Mouse (Mus musculus) forebrain, embryonic 14.5 days (tissue): ENCODE data around the gene Kcnc3. TPM values are rescaled to one million over a fixed set of nuclear protein-coding genes. Genes with fewer than 3 reads are reported as not detected.
A peak's percentile ranks its signal among the peaks of the same experiment; 100 is the strongest.

Experiments
- ATAC-seq: fragments of 200-750 bp; cut with Nextera tagmentation; 2 replicates; pipeline ENCODE4 v1.8.0; 2017; ENCODE audit warnings: mild to moderate bottlenecking, moderate library complexity
- DNase-seq: peaks from one replicate; pipeline ENCODE4 v3.0.0-alpha.2; 2015; ENCODE audit warnings: low spot score
- H3K27ac ChIP-seq: fragments of 300-500 bp; sonication (generic); 2 replicates; pipeline ENCODE4 v1.5.1; 2014; ENCODE audit warnings: low read depth, mild to moderate bottlenecking, control low read depth, low read length, moderate library complexity
- H3K27me3 ChIP-seq: fragments of 300-500 bp; sonication (generic); replicated peaks from 2 replicates; pipeline ENCODE4 v1.6.1; 2014; ENCODE audit warnings: low read length, control low read depth, mixed read lengths; ENCODE audit not compliant: control insufficient read depth, insufficient read depth
- H3K36me3 ChIP-seq: fragments of 300-500 bp; sonication (generic); 2 replicates; pipeline ENCODE4 v1.6.1; 2014; ENCODE audit warnings: low read length, control low read depth; ENCODE audit not compliant: control insufficient read depth, insufficient read depth
- H3K4me1 ChIP-seq: fragments of 300-500 bp; sonication (generic); 2 replicates; pipeline ENCODE4 v1.6.1; 2014; ENCODE audit warnings: antibody characterized with exemption, low read length, control low read depth; ENCODE audit not compliant: control insufficient read depth, insufficient read depth
- H3K4me2 ChIP-seq: fragments of 300-500 bp; sonication (generic); 2 replicates; pipeline ENCODE4 v1.6.1; 2014; ENCODE audit warnings: mild to moderate bottlenecking, control low read depth, low read length
- H3K4me3 ChIP-seq: fragments of 300-500 bp; sonication (generic); 2 replicates; pipeline ENCODE4 v1.5.1; 2014; ENCODE audit warnings: low read depth, low read length, control low read depth
- H3K9ac ChIP-seq: fragments of 300-500 bp; sonication (generic); 2 replicates; pipeline ENCODE4 v1.6.1; 2014; ENCODE audit warnings: mild to moderate bottlenecking, low read length, control low read depth, moderate library complexity
- H3K9me3 ChIP-seq: fragments of 300-500 bp; sonication (generic); replicated peaks from 2 replicates; pipeline ENCODE4 v1.6.1; 2016; ENCODE audit warnings: low read length, control low read depth, mixed read lengths; ENCODE audit not compliant: control insufficient read depth
- WGBS: fragments of 180-500 bp; shearing (Covaris S2); extraction: QIAGEN DNeasy Blood & Tissue Kit; methylation state at CpG from one replicate; pipeline ENCODE4 v1.1.7; 2014; 5-methylcytosine and 5-hydroxymethylcytosine counted together
- polyA plus RNA-seq: library from polyadenylated mRNA; unstranded; fragments of >200 nt; fragmentation: Nextera tagmentation; extraction: Ambion mirVana; gene quantifications from 2 replicates; pipeline ENCODE4 v1.2.1, GENCODE M21; 2014

The Kcnc3 gene
- polyA plus RNA-seq, 1 experiment from 2014 or later: 2.1 TPM

GRCm38 (mm10) chr7:44588338-44588737, 2.1 kb upstream of the Kcnc3 start:
- Histone ChIP-seq H3K4me3 (peak overlapping the region; percentile 58), H3K9me3 (no peaks in the 10 kb centered on the region), H3K4me1 (peaks cover 26% of the 10 kb centered on the region), H3K36me3 (no peaks in the 10 kb centered on the region), H3K27me3 (peaks cover 37% of the 10 kb centered on the region), H3K9ac (peak overlapping the region; percentile 52), H3K27ac (no peak overlapping the region), H3K4me2 (peak overlapping the region; percentile 98)
- 8% methylated on average over 12 of the region's 12 CpGs for WGBS
- DNase-seq (no peak), ATAC-seq (no peak)

- Histone ChIP-seq H3K9me3 (no peaks in the 10 kb centered on the region), H3K36me3 (no peaks in the 10 kb centered on the region), H3K4me3 (peak overlapping the region; percentile 58), H3K4me2 (peak overlapping the region; percentile 98), H3K27ac (no peak overlapping the region), H3K27me3 (peaks cover 38% of the 10 kb centered on the region), H3K4me1 (peaks cover 33% of the 10 kb centered on the region), H3K9ac (peak overlapping the region; percentile 52)
- under 1% methylated on average over 32 of the region's 33 CpGs for WGBS
- peak; percentile 84 for DNase-seq
- peak; percentile 19 for ATAC-seq
Observed at GRCm38 (mm10) chr7:44589149-44589548, 1.3 kb upstream of the Kcnc3 start.

- Histone ChIP-seq H3K27ac (no peak overlapping the region), H3K4me2 (peak overlapping the region; percentile 98), H3K4me3 (peak overlapping the region; percentile 58), H3K27me3 (peaks cover 38% of the 10 kb centered on the region), H3K4me1 (peaks cover 37% of the 10 kb centered on the region), H3K36me3 (no peaks in the 10 kb centered on the region), H3K9me3 (no peaks in the 10 kb centered on the region), H3K9ac (no peak overlapping the region)
- 3% methylated on average over 13 of the region's 13 CpGs for WGBS
- DNase-seq (peak; percentile 41), ATAC-seq (no peak)
Observed at GRCm38 (mm10) chr7:44589946-44590345, 518 bp upstream of the Kcnc3 start.

GRCm38 (mm10) chr7:44591348-44592116, 1.1 kb downstream of the Kcnc3 start:
- Histone ChIP-seq H3K4me1 (peaks cover 37% of the 10 kb centered on the region), H3K4me3 (peak overlapping the region; percentile 58), H3K9ac (peak overlapping the region; percentile 73), H3K36me3 (no peaks in the 10 kb centered on the region), H3K27me3 (peaks cover 31% of the 10 kb centered on the region), H3K27ac (no peak overlapping the region), H3K4me2 (peak overlapping the region; percentile 98), H3K9me3 (no peaks in the 10 kb centered on the region)
- under 1% methylated on average over 50 of the region's 60 CpGs for WGBS
- DNase-seq: no peak
- ATAC-seq: no peak

GRCm38 (mm10) chr7:44593051-44593450, 2.6 kb downstream of the Kcnc3 start:
- peaks cover 36% of the 10 kb centered on the region for H3K4me1 ChIP-seq
- peak overlapping the region; percentile 60 for H3K4me2 ChIP-seq
- H3K9me3 ChIP-seq: no peaks in the 10 kb centered on the region
- H3K9ac ChIP-seq: no peak overlapping the region
- DNase-seq (no peak), ATAC-seq (no peak)
- H3K27me3 ChIP-seq: peaks cover 26% of the 10 kb centered on the region
- no peak overlapping the region for H3K4me3 ChIP-seq
- H3K27ac ChIP-seq: no peak overlapping the region
- H3K36me3 ChIP-seq: no peaks in the 10 kb centered on the region
- WGBS: 3% methylated on average over 15 of the region's 15 CpGs

GRCm38 (mm10) chr7:44593775-44594174, 3.3 kb downstream of the Kcnc3 start:
- Histone ChIP-seq H3K36me3 (no peaks in the 10 kb centered on the region), H3K9me3 (no peaks in the 10 kb centered on the region), H3K9ac (peak overlapping the region; percentile 60), H3K27ac (peak overlapping the region; percentile 61; the same call in 1 of the 2 replicates), H3K4me3 (peak overlapping the region; percentile 35), H3K4me1 (peaks cover 30% of the 10 kb centered on the region), H3K27me3 (peaks cover 22% of the 10 kb centered on the region), H3K4me2 (peak overlapping the region; percentile 60)
- peak; percentile 93 for DNase-seq
- WGBS: 1% methylated on average over 13 of the region's 22 CpGs
- ATAC-seq: peak; percentile 45

GRCm38 (mm10) chr7:44594291-44594690, 3.8 kb downstream of the Kcnc3 start:
- no peaks in the 10 kb centered on the region for H3K9me3 ChIP-seq
- peaks cover 22% of the 10 kb centered on the region for H3K27me3 ChIP-seq
- peaks cover 30% of the 10 kb centered on the region for H3K4me1 ChIP-seq
- DNase-seq (peak; percentile 67), ATAC-seq (no peak; the same call in 1 of the 2 replicates)
- peak overlapping the region; percentile 35 for H3K4me3 ChIP-seq
- peak overlapping the region; percentile 61 for H3K27ac ChIP-seq
- H3K4me2 ChIP-seq: peak overlapping the region; percentile 60
- 32% methylated on average over 6 of the region's 6 CpGs for WGBS
- H3K36me3 ChIP-seq: no peaks in the 10 kb centered on the region
- H3K9ac ChIP-seq: peak overlapping the region; percentile 60

- Histone ChIP-seq H3K9ac (no peak overlapping the region), H3K4me1 (peaks cover 23% of the 10 kb centered on the region), H3K27me3 (peaks cover 22% of the 10 kb centered on the region), H3K9me3 (no peaks in the 10 kb centered on the region), H3K27ac (no peak overlapping the region), H3K4me2 (no peak overlapping the region), H3K36me3 (no peaks in the 10 kb centered on the region), H3K4me3 (no peak overlapping the region)
- ATAC-seq (no peak), DNase-seq (no peak)
- WGBS: 95% methylated on average over 20 of the region's 20 CpGs
Observed at GRCm38 (mm10) chr7:44595131-44595561, 4.7 kb downstream of the Kcnc3 start.

GRCm38 (mm10) chr7:44596051-44596450, 5.6 kb downstream of the Kcnc3 start:
- whole genome bisulfite sequencing: 97% methylated on average over 4 of the region's 6 CpGs

More at GRCm38 (mm10) chr7:44596051-44596450, 5.6 kb downstream of the Kcnc3 start:
- Histone ChIP-seq H3K4me2 (no peak overlapping the region), H3K4me3 (no peak overlapping the region), H3K4me1 (peaks cover 23% of the 10 kb centered on the region), H3K36me3 (no peaks in the 10 kb centered on the region), H3K9me3 (no peaks in the 10 kb centered on the region), H3K27ac (no peak overlapping the region), H3K27me3 (peaks cover 26% of the 10 kb centered on the region), H3K9ac (no peak overlapping the region)
- no peak for DNase-seq
- no peak for ATAC-seq
